Mouse (Mus musculus): Measurements from ENCODE around the gene Arrdc5. TPM values are rescaled to one million over a fixed set of nuclear protein-coding genes. Genes with fewer than 3 reads are reported as not detected.

Gene Arrdc5
- total RNA-seq, 2 experiments from 2014 or later = not detected

DNA sequence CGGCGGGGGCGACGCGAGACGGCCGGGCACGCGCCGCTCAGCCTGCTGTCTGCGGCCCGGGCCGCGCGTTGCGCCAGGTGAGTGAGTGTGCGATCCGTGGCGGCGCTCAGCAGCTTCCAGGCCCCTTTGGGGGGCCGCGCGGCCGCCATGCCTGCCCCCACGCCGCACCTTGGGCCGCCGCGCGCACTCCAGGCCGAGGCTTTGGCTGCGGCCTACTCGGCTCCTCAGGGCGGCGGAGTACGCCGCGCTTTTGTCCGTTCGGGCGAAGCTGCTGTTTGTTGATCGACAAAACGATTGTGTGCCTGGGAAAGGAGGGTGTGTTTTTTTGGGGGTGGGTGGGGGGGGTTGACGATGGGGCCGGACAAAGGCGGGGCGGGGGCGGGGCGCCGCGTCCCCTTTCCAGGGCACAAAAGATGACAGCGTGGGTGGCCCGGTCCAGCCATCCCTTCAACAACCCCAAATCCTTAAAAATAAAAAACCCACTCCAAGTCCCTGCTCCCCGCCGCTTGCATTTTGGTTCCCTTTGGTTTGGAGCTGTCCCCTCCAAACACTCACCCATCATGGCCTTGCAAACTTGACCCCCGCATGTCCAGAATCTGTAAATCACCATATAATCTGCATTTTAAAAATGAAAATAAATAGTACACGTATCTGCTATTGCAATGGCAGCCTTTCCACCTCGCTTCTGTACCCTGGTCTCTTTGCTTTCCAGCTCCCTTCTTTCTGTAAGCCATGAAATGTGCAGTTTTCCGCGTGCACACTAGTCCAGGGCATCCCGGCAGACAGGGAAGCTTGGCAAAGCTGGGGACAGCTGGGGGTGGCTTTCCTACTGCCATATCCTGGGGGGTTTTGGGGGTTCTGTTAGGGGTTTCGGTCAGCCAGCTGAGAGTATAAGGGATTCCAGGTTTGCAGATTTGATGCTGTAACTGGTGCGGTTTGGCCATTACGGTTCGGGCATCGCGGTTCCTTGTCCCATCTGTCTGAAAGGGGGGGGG lies 26.4 kb upstream of the Arrdc5 start:
- peak in 1 of 2 experiments; percentile 24 for DNase-seq (ENCODE audit: extremely low spot score in 1 of 2, low spot score in 2 of 2)
- intact Hi-C loops (cut with DNase I) = loop anchor here (2.0 kb wide), 2 partner anchors 22 to 50 kb away; partner anchors contain the start of gene Ticam1
- peak overlapping the region; percentile 83 for H3K4me3 ChIP-seq
- peak overlapping the region; percentile 90 for H3K27ac ChIP-seq
- TF ChIP-seq CTCF (IDR thresholded peaks at IDR 0.05) = no peak

DNA sequence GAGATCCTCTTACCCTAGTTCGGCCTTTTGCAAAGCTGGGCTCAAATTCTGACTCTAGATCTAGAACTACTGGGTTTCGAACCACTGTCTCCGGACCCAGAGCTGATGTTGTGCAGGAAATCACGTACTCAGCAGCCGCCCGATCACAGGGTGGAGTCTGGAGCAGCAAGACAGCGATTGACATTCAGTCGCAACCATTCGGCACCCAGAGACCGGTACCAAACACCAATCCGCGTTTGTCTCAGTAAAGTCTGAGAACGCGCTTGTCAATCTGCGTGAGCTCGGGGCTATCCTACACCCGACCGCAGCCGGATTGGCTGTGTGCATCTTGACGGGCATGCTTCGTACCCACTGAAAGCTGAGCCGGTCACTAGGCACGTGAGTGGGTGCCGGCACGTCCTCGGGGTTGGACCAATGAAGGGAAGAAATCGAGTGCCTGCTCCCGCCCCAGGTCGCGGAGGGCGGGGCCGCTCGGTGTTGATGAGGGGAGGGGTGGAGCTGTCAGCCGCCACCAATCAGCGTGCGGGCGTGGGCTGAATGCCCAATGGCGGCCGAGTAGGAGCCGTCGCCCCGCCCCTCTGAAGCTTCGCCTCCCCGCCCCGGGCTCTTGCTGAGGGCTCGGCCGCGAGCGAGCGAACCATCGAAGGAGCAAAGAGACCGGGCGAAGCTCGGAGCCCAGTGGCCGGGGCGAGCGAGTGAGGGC lies 25.5 kb upstream of the Arrdc5 start, which contains the start of gene Kdm4b:
Gene Kdm4b, plus strand, starts transcription at position 613 of the 703 bp plus-strand sequence.
- TF ChIP-seq CTCF (IDR thresholded peaks at IDR 0.05) = no peak
- intact Hi-C loops (cut with DNase I) = loop anchor here (2.0 kb wide), 2 partner anchors 23 to 49 kb away; partner anchors contain the start of gene Ticam1

DNA sequence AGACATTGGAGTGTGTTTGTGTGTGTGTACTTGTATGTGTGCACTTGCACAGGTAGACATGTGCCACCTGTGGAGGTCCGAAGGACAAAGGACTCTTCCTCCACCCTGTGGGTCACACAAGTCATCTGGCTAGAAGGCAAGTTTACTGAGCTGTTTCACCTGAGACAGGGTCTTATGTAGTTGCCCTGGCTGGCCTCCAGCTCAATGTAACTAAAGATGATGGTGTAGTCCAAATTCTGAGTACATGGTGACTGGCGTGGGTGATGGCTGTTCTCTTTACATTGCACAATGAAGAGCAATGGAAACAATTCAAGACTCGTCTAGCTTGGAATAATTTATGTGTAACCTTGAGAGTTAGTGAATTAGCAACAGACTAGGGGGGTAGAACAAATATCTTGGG lies 24.3 kb upstream of the Arrdc5 start:
- no peak for TF ChIP-seq CTCF (IDR thresholded peaks at IDR 0.05)
- no peak for DNase-seq (ENCODE audit: extremely low spot score in 1 of 2, low spot score in 2 of 2)
- Histone ChIP-seq H3K27ac (no peak overlapping the region), H3K4me3 (no peak overlapping the region)
- intact Hi-C loops (cut with DNase I) = no loop called here

More for the DNA sequence above, 25.5 kb upstream of the Arrdc5 start, which contains the start of gene Kdm4b:
- peak; percentile 97 to 99 for DNase-seq (ENCODE audit: extremely low spot score in 1 of 2, low spot score in 2 of 2)
- peak within 1 kb of the TSS; percentile 83 for H3K4me3 ChIP-seq
- peak within 1 kb of the TSS; percentile 90 for H3K27ac ChIP-seq

DNA sequence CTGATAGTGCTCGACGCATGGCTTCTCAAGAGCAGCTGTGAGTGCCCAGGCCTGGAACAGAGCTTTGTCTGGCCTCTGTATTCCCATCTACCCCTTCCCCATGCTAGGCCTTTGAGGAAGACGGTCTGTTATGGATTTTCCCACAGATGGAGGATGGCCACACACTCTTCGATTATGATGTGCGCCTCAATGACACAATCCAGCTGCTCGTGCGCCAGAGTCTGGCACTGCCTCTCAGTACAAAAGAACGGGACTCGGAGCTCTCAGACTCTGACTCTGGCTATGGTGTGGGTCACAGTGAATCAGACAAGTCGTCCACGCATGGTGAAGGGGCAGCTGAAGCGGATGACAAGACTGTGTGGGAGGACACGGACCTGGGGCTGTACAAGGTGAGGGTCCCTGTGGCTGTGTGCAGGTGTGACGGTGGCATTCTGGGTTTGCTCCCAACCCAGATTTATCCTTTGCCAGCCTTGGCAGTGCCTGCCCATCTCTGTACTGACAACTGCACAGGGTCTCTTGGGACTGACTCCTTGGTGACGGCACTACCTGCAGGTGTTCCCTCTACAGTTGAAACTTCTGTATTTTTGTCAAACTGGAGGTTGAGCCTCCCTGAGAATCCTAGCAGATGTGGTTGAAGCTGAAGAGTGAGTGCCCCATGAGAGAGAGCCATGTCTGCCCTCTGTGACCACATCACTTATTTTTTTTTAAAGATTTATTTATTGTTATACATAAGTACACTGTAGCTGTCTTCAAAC lies 9.3 kb upstream of the Arrdc5 start:
- H3K27ac ChIP-seq = no peak overlapping the region
- no peak; the same call in 1 of the 2 replicates for TF ChIP-seq CTCF (IDR thresholded peaks at IDR 0.05)
- no peak for DNase-seq (ENCODE audit: extremely low spot score in 1 of 2, low spot score in 2 of 2)
- intact Hi-C loops (cut with DNase I) = no loop called here
- H3K4me3 ChIP-seq = no peak overlapping the region

DNA sequence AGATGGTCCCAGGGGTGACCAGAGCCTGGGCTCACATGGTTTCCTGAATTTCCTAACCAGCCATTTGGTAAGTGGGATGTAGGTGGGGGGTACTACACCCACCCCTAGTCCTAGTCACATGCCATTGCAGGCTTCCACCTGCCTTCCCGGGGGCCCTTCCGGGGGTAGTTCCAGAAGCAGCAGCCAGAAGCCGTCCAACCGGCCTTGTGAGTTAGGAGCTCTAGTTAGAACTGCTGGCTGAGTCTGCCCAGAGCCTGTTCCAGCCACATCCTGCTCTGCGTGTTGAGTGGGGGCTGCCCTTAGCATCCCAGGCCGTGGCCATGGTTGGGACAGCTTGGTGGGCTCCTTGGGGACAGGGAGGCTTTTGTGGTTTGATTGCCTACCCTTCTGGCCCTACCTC lies 8.0 kb upstream of the Arrdc5 start:
- Histone ChIP-seq H3K27ac (no peak overlapping the region), H3K4me3 (no peak overlapping the region)
- intact Hi-C loops (cut with DNase I) = no loop called here
- DNase-seq (ENCODE audit: extremely low spot score in 1 of 2, low spot score in 2 of 2) = no peak
- TF ChIP-seq CTCF (IDR thresholded peaks at IDR 0.05) = no peak

DNA sequence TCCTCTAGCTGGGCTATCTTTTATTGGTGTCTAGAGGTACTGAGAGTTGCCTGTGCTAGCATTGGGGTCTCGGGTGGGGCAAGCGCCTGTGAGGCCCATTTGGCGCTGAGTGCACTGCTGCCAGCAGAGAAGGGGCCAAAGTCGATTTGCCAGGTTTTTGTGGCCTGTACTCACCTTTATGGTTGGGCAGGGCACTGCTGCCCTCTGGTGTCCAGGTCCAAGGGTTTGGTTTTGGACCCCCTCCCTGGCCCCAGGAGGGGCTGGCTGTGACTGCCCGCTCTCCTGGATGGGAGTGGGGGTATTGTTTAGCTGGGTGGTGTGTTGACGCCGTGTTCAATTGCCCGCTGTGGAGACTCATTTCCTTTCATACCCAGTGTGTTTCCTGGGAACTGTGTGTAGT lies 5.7 kb upstream of the Arrdc5 start:
- DNase-seq (ENCODE audit: extremely low spot score in 1 of 2, low spot score in 2 of 2) = no peak
- intact Hi-C loops (cut with DNase I) = no loop called here
- Histone ChIP-seq H3K4me3 (no peak overlapping the region), H3K27ac (no peak overlapping the region)
- TF ChIP-seq CTCF (IDR thresholded peaks at IDR 0.05) = peak; percentile 38

DNA sequence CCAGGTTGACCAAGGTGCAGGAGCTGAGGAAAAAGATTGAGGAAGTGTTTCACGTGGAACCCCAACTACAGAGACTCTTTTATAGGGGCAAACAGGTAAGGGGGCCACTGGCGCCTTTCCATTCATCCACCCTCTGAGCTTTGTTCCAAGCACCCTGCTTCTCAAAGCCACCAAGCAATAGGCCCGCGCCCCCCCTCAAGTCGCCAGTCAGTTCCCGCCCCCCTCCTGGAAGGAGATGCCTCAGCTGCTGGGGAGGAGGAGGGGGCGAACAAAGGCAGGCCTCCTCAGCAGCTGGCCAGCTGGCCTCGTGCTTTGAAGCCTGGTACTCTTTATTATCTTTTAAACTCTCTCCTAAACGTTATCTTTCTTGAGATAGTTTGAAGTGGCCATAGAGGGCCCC lies 5.1 kb upstream of the Arrdc5 start:
- intact Hi-C loops (cut with DNase I) = no loop called here
- DNase-seq (ENCODE audit: extremely low spot score in 1 of 2, low spot score in 2 of 2) = no peak
- Histone ChIP-seq H3K4me3 (no peak overlapping the region), H3K27ac (no peak overlapping the region)
- no peak for TF ChIP-seq CTCF (IDR thresholded peaks at IDR 0.05)

DNA sequence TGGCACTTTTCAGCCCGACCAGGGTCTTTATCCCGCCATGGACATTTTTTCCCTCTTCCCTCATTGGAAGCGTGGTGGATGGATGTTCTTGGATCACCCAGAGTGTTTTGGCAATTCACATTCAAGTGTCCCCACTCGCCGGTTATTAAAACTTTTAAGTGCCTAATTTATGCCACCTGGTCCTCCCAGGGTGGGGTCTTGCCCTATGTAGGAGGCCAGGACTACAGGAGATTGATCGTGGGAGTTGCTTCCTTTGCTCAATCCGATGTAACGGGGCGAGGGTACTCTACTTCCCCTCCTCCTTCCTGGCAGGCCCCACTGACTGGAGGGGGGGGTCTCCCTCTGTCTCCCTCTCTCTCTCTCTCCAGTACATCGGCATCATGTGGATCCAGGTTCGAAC lies 4.6 kb upstream of the Arrdc5 start:
- TF ChIP-seq CTCF (IDR thresholded peaks at IDR 0.05) = no peak
- Histone ChIP-seq H3K27ac (no peak overlapping the region), H3K4me3 (no peak overlapping the region)
- no peak for DNase-seq (ENCODE audit: extremely low spot score in 1 of 2, low spot score in 2 of 2)
- intact Hi-C loops (cut with DNase I) = no loop called here

DNA sequence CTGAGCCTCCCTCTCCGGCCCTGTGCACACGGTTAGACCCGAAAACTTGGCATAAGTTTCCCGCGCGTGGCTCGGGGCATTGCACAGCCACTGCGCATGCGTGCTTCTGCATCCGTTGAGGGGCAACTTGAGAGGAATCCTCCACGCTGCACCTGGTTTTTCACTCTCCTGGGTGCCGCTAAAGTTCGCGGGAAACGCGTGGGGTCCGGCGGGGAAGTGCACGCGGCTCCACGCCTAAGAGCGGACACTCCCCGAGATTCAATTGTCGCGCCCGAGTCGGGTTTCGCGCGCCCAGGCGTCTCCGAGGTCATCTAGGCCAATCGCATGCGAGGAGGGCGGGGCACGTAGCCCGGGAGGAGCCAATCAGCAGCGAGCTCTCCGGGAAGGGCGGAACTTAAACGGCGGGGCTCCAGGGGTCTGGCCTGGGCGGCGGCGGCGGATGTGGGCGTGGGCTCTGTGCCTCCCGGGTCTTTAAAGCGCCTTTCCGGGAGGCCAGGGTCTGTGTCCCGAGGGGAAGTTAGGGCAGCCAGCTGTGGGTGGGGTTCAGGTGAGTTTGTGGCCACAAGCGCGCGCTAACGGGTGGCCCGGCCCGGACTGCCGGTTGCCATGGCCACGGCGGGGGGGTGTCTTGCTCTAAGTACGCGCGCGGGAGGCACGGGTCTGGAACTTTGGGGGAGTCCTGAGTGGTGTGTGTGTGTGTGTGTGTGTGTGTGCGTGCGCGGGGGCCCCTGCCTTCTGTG lies 3.9 kb upstream of the Arrdc5 start:
- intact Hi-C loops (cut with DNase I) = no loop called here
- peak; percentile 90 for DNase-seq (ENCODE audit: extremely low spot score in 1 of 2, low spot score in 2 of 2)
- no peak overlapping the region for H3K27ac ChIP-seq
- H3K4me3 ChIP-seq = peak overlapping the region; percentile 63
- no peak; the same call in 1 of the 2 replicates for TF ChIP-seq CTCF (IDR thresholded peaks at IDR 0.05)

DNA sequence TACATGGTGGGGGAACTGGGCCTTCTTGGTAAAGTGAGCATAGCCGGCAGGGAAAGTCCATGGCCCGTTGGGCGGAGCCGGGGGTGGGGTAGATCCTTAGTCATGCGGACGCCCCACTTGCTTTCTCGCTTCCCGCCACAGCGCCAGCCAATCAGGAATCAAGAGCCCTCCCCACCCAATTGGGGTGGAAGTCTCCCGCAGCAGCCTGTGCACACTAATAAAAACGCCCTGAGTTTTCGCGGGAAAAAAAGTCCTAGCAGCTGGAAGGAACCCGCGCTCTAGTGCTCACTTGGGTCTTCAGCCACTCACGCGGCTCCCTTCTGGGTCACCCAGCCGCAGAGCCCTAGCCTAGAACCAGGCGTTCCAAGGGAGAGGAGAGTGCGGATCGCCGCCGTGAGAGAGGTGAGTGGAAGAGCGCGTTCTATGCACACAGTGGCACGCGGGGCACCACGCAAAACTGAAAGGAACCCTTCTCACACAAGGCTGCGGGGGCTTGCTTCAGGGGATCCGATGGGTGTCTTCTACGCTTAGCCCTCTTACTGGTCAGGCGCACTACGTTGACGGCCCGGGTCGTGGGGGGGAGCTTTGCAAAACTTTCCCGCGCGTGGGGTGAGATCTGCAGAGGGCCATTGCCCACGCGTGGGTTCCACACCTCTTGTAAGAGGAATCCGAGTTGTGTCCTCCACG lies 3.2 kb upstream of the Arrdc5 start, which contains the start of gene Uhrf1:
Gene Uhrf1, plus strand, starts transcription at position 162 of the 687 bp plus-strand sequence.
- peak within 1 kb of the TSS; percentile 63 for H3K4me3 ChIP-seq
- no peak within 1 kb of the TSS for H3K27ac ChIP-seq
- intact Hi-C loops (cut with DNase I) = no loop called here
- no peak for DNase-seq (ENCODE audit: extremely low spot score in 1 of 2, low spot score in 2 of 2)
- TF ChIP-seq CTCF (IDR thresholded peaks at IDR 0.05) = no peak

Data from left cerebral cortex, adult 2 months (tissue).